Mouse (Mus musculus) hindlimb bud, embryonic 11.5 days (tissue): ENCODE results near the gene Incenp.
"Not testable (repeated sequence)": the region's sequence is repeated elsewhere in the genome, so short reads cannot be mapped to it uniquely, and the experiment has no call there.

Experiments used
- DNase-seq: peaks from one replicate; pipeline ENCODE4 v3.0.0-alpha.2; 2012; ENCODE audit warnings: low read depth, low spot score; ENCODE audit errors: extremely low spot score

The Incenp gene

GRCm38 (mm10) chr19:9836581-9837340 lies 62.6 kb downstream of the Incenp start:
- DNase-seq = not testable (repeated sequence)
